Mouse (Mus musculus) megakaryocyte, embryonic 14.5 days (primary cell): ENCODE data around the gene H2-DMb2.

Experiments
- FLI1 ChIP-seq: IDR thresholded peaks from 2 replicates; pipeline ENCODE4 v1.6.1; 2012; ENCODE audit warnings: low read length, inconsistent platforms, mixed read lengths
- GATA1 ChIP-seq: IDR thresholded peaks from 3 replicates; pipeline ENCODE4 v1.6.1; 2012; ENCODE audit warnings: mixed read lengths, low read length, inconsistent platforms, borderline replicate concordance

GRCm38 (mm10) chr17:34183564-34184219, 40.6 kb downstream of the H2-DMb2 start:
- TF ChIP-seq FLI1 (no peak), GATA1 (no peak)
